Mouse (Mus musculus) CD4-positive, CD25-positive, alpha-beta regulatory T cell, adult 4 months (primary cell): ENCODE data around the gene Fhl5. TPM values are rescaled to one million over a fixed set of nuclear protein-coding genes. Genes with fewer than 3 reads are reported as not detected.
"Not testable (repeated sequence)": the region's sequence is repeated elsewhere in the genome, so short reads cannot be mapped to it uniquely, and the experiment has no call there.

Source experiments
- ATAC-seq: one replicate; pipeline ENCODE4 v1.8.0; 2017
- polyA plus RNA-seq, 2 experiments: library from polyadenylated mRNA; unstranded; fragments of 100-300 nt; shearing (Covaris generic); gene quantifications; one replicate each; pipeline ENCODE4 v1.2.1; 2017

Fhl5 gene
- polyA plus RNA-seq, result not detected

- ATAC-seq, result no peak
Measured at GRCm38 (mm10) chr4:25242776-25243175, at the start of gene Fhl5. Gene Fhl5 (minus strand): TSS chr4:25242876.

DNA sequence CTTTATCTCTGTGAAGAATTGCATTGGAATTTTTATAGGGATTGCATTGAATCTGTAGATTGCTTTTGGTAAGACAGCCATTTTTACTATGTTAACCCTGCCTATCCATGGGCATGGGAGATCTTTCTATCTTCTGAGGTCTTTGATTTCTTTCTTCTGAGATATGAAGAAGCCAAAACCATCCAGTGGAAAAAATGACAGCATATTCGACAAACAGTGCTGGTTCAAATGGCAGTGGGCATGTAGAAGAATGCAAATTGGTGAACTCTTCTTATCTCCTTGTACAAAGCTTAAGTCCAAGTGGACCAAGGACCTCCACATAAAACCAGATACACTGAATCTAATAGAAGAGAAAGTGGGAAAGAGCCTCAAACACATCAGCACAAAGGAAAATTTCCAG, 42.3 kb upstream of the Fhl5 start:
- not testable (repeated sequence) for ATAC-seq

- peak; percentile 94 for ATAC-seq
Measured at GRCm38 (mm10) chr4:25281671-25282038, 39.0 kb upstream of the Fhl5 start, which contains the start of gene Ufl1. Gene Ufl1 (minus strand): TSS chr4:25281821.

DNA sequence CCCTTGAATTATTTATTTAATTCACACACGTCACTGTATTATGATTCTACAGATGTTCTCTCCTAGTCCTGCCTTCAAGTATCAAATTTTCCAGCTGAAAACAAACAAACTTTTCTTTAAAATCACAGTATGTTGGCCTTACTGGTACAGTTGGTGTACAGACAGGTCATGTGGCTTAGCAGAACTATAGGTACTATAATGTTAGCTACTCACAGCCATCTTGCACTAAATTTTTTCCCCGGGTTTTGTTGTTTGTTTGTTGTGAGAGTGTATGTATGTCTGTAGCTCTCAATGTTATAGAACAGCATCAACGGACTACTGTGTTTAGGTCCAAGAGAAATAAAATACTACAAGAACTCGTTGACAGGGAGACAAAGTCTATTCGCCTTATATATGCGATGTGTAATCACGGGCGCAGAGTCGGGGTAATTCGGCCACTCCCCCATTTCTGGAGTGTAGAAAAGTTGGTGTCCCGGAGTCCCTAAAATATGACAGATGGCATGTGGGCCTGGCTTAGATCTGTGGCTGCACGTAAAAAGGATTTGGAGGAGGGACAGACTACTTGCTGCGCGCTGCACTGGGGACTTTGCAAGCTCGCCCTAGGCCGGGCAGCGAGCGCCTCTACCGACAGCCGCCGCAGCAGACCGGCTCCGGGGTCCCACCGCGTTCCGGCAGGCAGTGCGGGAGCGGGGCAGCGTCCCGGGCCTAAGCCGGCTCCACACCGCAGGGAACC, 38.4 kb upstream of the Fhl5 start:
- peak; percentile 60 for ATAC-seq

DNA sequence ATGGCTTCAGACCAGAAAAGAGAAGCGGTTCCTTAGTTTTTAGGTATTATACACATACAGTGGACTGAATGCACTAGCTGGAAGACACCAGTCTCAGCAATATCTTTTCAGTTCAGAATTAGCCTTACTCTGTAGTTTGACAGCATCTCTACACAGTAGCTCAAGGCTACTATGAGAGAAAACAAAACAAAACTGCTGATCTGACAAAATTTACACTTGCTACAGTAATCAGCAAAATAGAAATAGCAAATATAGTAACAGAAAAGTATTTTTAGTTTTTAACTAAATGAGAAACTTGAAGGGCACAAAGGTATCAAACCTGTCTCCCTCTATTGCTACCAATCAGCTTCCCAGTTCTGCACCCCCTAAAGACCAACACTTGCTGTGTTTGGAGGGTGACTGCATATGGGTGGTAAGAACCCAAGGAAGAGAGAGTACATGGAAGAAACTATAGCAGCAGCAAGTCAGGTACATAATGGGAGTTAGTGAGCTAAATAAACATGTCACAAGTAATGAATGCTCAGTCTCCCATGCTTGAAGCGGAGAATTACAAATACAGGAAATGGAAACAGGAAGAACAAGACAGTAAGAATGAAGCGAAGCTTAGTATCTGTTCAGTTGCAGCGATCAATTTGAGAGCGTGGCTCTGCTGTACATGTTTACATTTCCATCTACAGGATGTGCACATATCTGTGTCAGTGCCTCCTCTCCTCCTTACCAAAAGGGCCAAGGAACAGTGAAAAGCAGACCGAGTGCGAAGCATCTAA, 30.4 kb upstream of the Fhl5 start:
- ATAC-seq, result no peak

DNA sequence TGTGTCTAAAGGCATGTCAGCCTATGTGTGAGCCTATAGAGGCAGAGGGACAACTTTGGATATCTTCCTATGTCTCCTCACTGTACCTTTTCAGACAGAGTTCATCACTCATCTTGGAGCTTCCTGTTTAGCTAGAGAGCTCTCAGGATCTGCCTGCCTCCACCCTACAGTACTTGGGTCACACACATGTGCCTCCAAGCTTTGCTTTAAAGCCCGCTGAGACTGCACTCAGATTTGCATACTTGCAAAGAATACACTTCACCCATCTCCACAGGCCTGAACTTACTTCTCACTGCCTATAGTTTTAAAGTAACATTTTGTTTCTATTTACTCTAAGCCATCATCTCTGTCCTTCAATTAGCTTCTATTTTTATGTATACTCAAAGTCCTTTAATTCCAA, 29.2 kb upstream of the Fhl5 start:
- ATAC-seq, result no peak

GRCm38 (mm10) chr4:25267144-25267543, 24.5 kb upstream of the Fhl5 start:
- no peak for ATAC-seq

DNA sequence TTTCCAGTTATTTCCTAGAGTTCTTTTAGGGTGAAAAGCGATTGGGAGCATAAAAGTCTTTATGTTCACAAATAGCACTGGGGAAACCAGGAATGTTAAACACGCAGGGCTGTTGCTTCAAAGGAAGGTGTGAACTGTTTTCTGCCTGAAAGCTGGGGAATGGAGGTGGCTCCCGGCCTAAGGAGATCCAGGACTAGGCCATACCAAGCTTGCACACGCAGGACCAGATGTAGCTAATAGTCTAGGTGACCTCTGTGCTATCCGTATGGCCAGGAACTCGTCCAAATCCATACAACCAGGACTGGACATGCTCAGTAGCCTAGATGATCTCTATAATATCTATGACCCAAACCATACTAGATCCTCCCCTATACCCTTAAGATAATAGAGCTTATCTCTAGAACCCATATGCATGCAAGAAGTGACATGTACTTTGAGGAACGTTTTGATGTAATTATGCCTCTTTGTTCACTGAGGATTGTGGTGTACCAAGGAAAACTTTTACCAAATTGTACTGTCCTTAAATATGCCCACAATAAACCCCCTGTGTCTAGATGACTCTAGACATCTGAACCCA, 15.2 kb upstream of the Fhl5 start:
- ATAC-seq, result no peak

DNA sequence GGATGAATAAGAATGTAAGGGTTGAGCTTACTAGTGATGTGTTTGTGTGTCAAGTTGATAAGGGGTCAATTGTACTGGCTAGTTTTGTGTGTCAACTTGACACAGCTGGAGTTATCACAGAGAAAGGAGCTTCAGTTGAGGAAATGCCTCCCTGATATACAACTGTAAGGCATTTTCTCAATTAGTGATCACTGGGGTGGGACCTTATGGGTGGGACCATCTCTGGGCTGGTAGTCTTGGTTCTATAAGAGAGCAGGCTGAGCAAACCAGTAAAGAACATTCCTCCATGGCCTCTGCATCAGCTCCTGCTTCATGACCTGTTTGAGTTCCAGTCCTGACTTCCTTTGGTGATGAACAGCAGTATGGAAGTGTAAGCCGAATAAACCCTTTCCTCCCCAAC, 7.0 kb downstream of the Fhl5 start:
- ATAC-seq, result not testable (repeated sequence)

DNA sequence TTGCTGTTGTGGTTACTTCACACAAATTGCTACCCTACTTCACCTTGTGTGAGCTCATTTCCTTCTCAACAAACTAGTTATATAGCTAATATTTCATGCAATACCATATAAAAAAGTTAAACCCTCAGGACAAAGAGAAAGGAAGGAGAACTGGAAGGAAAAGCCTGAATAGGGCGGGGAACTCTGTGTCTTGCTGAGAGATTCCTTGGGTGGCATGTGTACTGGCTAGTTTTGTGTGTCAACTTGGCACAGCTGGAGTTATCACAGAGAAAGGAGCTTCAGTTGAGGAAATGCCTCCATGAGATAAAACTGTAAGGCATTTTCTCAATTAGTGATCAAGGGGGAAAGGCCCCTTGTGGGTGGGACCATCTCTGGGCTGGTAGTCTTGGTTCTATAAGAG, 8.9 kb downstream of the Fhl5 start:
- not testable (repeated sequence) for ATAC-seq

- no peak for ATAC-seq
Measured at GRCm38 (mm10) chr4:25232546-25232945, 10.1 kb downstream of the Fhl5 start.

DNA sequence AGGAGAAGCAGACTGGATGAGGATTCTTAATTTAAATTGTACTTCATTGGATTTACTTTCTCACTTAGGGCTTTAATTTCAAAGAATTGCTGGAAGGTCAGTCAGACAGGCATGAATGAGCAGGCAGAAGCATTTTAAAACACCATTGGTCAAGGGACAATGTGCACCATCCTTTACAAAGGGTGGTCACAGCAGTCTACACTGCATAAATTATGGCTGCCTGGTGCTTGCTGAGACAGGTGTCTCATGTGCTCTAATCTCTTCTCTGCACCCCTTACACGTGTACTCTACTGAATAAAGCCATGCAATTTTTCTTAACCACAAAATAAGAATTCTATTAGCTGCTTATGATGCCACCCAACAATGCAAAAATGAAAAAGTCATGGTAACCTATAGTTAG, 15.1 kb downstream of the Fhl5 start:
- no peak for ATAC-seq

DNA sequence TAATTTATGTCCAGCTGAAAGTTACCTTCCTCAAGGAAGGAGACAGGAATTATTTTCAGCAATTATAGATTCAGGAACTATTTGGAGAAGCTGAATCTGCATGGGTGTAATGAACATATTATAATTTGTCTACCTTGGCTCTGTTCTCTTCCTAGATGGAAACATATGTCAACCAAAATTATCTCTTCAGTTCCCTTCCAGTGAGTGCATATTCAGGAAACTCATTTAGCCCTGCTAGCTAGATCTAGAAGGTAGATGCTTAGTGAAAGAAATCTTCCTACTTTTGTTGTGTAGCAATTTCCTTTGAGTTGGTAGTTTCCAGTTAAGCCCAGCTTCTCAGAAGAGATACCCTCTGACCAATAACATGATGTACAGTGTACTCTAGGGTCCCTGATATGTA, 20.7 kb downstream of the Fhl5 start:
- ATAC-seq, result no peak

DNA sequence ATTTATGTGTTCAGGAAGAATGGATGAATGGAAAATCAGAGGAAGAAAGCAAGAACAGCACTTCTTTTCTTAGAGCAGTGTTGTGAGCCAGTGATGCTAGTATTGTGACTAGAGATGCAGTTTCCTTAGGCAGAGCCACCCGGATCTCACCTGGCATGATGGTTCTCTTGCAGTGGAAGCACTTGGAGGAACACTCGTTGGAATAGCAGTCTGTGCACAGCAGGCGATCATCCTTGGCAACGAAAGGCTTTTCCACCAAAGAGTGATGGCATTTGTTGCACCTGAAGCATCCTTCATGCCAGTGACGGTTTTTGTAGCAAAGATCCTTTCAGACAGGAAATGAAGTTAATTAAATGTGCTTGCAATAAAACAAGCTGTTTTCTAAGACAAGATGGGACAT, 29.2 kb downstream of the Fhl5 start:
- ATAC-seq, result no peak

DNA sequence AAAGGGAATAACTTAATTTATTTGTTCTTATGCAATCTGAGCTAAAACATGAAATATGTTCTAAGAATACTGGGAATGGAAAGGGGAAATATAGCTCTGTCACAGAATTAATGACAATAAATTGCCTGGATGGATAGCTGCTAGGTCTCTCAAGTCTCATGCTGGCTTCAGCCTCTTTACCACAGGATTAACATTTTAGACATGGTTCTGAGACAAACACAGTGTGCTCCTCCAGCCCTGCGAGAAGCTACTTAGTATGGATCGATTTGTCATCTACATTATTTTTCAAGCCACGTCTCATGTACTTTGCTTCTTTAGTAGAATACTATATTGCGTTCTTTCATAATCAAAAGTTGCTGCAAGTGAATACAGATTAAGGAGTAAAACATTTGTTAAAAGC, 36.5 kb downstream of the Fhl5 start:
- no peak for ATAC-seq

DNA sequence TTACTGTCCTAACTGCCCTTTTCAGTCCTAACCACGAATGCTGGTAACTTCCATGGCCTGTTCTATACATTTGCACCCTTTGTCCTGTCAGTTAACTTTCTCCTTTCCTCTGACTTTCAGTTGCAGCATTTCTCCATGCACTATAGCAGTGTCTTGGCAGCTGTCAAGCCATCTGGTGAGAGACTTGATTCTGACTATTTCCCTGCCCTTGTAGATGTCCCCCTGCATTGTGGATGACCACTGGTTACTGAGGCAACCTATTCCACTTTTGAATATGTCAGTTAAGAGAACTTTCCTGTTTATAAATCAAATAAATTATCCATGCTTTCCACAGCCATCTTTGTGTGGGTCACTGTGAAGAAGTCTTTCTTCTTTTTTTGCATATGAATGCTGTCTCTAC, 45.4 kb downstream of the Fhl5 start:
- ATAC-seq, result no peak

GRCm38 (mm10) chr4:25179617-25180208, 63.0 kb downstream of the Fhl5 start:
- ATAC-seq, result no peak

Other genes starting within 250 kb of the Fhl5 start
- gene Ufl1, start 38.9 kb upstream of the Fhl5 start, polyA plus RNA-seq, result 10 to 100 TPM; 32.5 to 35.9 TPM